Mouse (Mus musculus) kidney, postnatal 0 days (tissue): ENCODE measurements at regions not wholly inside any gene's neighbourhood (a gene's known extent, or its start where the extent isn't known, plus 50 kb on each side); places are given as distances from the start of the nearest gene placed in this dataset.

Experiments used
- ATAC-seq: fragments of 200-750 bp; cut with Nextera tagmentation; replicated peaks from 2 replicates; pipeline ENCODE4 v1.8.0; 2017; ENCODE audit warnings: low read depth, moderate number of reproducible peaks, moderate TSS enrichment, moderate library complexity; ENCODE audit not compliant: low FRiP score
- DNase-seq: peaks from one replicate; pipeline ENCODE4 v3.0.0-alpha.2; 2016; ENCODE audit warnings: low spot score
- H3K27ac ChIP-seq: fragments of 300-500 bp; sonication (generic); 2 replicates; pipeline ENCODE4 v1.5.1; 2014; ENCODE audit warnings: mild to moderate bottlenecking
- H3K27me3 ChIP-seq: fragments of 300-500 bp; sonication (generic); 2 replicates; pipeline ENCODE4 v1.6.1; 2014; ENCODE audit warnings: low read length, mixed read lengths; ENCODE audit not compliant: insufficient read depth
- H3K36me3 ChIP-seq: fragments of 300-500 bp; sonication (generic); 2 replicates; pipeline ENCODE4 v1.6.1; 2014; ENCODE audit warnings: low read length, mixed read lengths; ENCODE audit not compliant: insufficient read depth
- H3K4me1 ChIP-seq: fragments of 300-500 bp; sonication (generic); replicated peaks from 2 replicates; pipeline ENCODE4 v1.6.1; 2014; ENCODE audit warnings: antibody characterized with exemption, low read length, mixed read lengths; ENCODE audit not compliant: insufficient read depth
- H3K4me2 ChIP-seq: fragments of 300-500 bp; sonication (generic); 2 replicates; pipeline ENCODE4 v1.6.1; 2014; ENCODE audit warnings: mild to moderate bottlenecking, low read length, moderate library complexity, mixed read lengths
- H3K4me3 ChIP-seq: fragments of 300-500 bp; sonication (generic); replicated peaks from 2 replicates; pipeline ENCODE4 v1.5.1; 2014; ENCODE audit warnings: low read depth, low read length
- H3K9ac ChIP-seq: fragments of 300-500 bp; sonication (generic); 2 replicates; pipeline ENCODE4 v1.6.1; 2014; ENCODE audit warnings: low read depth, low read length
- H3K9me3 ChIP-seq: fragments of 300-500 bp; sonication (generic); replicated peaks from 2 replicates; pipeline ENCODE4 v1.6.1; 2016; ENCODE audit warnings: low read length, inconsistent platforms, mixed read lengths
- CTCF ChIP-seq: IDR thresholded peaks from 2 replicates; pipeline ENCODE4 v1.5.1; 2016; ENCODE audit warnings: antibody characterized with exemption, low read depth, mild to moderate bottlenecking, moderate library complexity
- WGBS: fragments of 180-500 bp; shearing (Covaris S2); extraction: QIAGEN DNeasy Blood & Tissue Kit; methylation state at CpG from one replicate; pipeline ENCODE4 v1.1.7; 2014; 5-methylcytosine and 5-hydroxymethylcytosine counted together

DNA sequence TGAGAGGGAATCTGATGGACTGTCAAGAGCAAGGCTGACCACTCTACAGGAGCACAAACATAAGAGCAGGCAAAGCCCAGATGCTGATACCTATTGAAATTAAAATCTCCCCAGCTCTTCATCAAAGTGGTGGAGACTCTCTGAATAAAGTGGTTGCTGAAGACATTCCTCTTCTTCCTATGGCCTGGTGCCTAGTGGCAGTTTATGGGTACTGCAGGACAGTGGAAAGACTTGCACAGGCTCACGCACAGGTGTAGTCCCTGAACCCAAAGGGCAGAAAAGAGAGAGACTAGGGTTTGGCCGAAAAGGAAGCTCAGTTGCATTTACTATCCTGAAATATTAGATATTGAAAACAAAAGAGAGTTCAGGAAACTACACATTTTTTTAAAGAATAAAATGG, 144.2 kb upstream of the Npy2r start:
- Histone ChIP-seq H3K4me3 (no peak overlapping the region), H3K27ac (no peak overlapping the region), H3K4me2 (no peak overlapping the region), H3K9ac (no peak overlapping the region), H3K9me3 (no peaks in the 10 kb centered on the region), H3K36me3 (no peaks in the 10 kb centered on the region), H3K27me3 (no peaks in the 10 kb centered on the region), H3K4me1 (no peaks in the 10 kb centered on the region)
- ATAC-seq (no peak), DNase-seq (no peak)
- peak; percentile 33; the same call in 1 of the 2 replicates for TF ChIP-seq CTCF
- WGBS: 94% methylated on average over 2 of the region's 2 CpGs

- Histone ChIP-seq H3K4me2 (no peak overlapping the region), H3K9me3 (no peaks in the 10 kb centered on the region), H3K36me3 (no peaks in the 10 kb centered on the region), H3K27ac (no peak overlapping the region), H3K4me3 (no peak overlapping the region), H3K27me3 (no peaks in the 10 kb centered on the region), H3K4me1 (no peaks in the 10 kb centered on the region), H3K9ac (no peak overlapping the region)
- no peak for TF ChIP-seq CTCF
- ATAC-seq (no peak), DNase-seq (no peak)
- 89% methylated on average over 8 of the region's 8 CpGs for WGBS
These were observed 108.4 kb upstream of the Npy2r start for GRCm38 (mm10) chr3:82656159-82656874.

- no peak overlapping the region for H3K9ac ChIP-seq
- H3K9me3 ChIP-seq: no peaks in the 10 kb centered on the region
- H3K4me1 ChIP-seq: no peaks in the 10 kb centered on the region
- H3K4me2 ChIP-seq: no peak overlapping the region
- WGBS: 65% methylated on average over 2 of the region's 2 CpGs
- no peak overlapping the region for H3K27ac ChIP-seq
- no peak overlapping the region for H3K4me3 ChIP-seq
- TF ChIP-seq CTCF: no peak
- no peaks in the 10 kb centered on the region for H3K36me3 ChIP-seq
- DNase-seq (no peak), ATAC-seq (no peak)
- no peaks in the 10 kb centered on the region for H3K27me3 ChIP-seq
These were observed 104.5 kb upstream of the Npy2r start for GRCm38 (mm10) chr3:82652346-82652745.

- ATAC-seq (no peak), DNase-seq (no peak)
These were observed 92.2 kb upstream of the Npy2r start for GRCm38 (mm10) chr3:82640052-82640451.

GRCm38 (mm10) chr3:82636666-82637065, 88.8 kb upstream of the Npy2r start:
- Histone ChIP-seq H3K4me3 (no peak overlapping the region), H3K9ac (no peak overlapping the region), H3K4me1 (no peaks in the 10 kb centered on the region), H3K27me3 (no peaks in the 10 kb centered on the region), H3K27ac (no peak overlapping the region), H3K36me3 (no peaks in the 10 kb centered on the region), H3K9me3 (no peaks in the 10 kb centered on the region), H3K4me2 (no peak overlapping the region)
- DNase-seq (peak; percentile 4), ATAC-seq (peak; percentile 65; the same call in 1 of the 2 replicates)
- TF ChIP-seq CTCF: no peak
- 31% methylated on average over 3 of the region's 3 CpGs for WGBS

More at GRCm38 (mm10) chr3:82640052-82640451, 92.2 kb upstream of the Npy2r start:
- H3K9me3 ChIP-seq: no peaks in the 10 kb centered on the region
- no peak overlapping the region for H3K9ac ChIP-seq
- no peak for TF ChIP-seq CTCF
- no peaks in the 10 kb centered on the region for H3K36me3 ChIP-seq
- H3K4me3 ChIP-seq: no peak overlapping the region
- H3K4me1 ChIP-seq: no peaks in the 10 kb centered on the region
- no peak overlapping the region for H3K27ac ChIP-seq
- no peak overlapping the region for H3K4me2 ChIP-seq
- 87% methylated on average over 2 of the region's 2 CpGs for WGBS
- no peaks in the 10 kb centered on the region for H3K27me3 ChIP-seq

- Histone ChIP-seq H3K4me1 (no peaks in the 10 kb centered on the region), H3K27ac (no peak overlapping the region), H3K9me3 (no peaks in the 10 kb centered on the region), H3K4me2 (no peak overlapping the region), H3K4me3 (no peak overlapping the region), H3K9ac (no peak overlapping the region), H3K36me3 (no peaks in the 10 kb centered on the region), H3K27me3 (no peaks in the 10 kb centered on the region)
- 77% methylated on average over 3 of the region's 3 CpGs for WGBS
- ATAC-seq: no peak
- no peak for TF ChIP-seq CTCF
- no peak for DNase-seq
These were observed 72.6 kb upstream of the Npy2r start for GRCm38 (mm10) chr3:82620418-82621003.
